Mouse (Mus musculus): ENCODE data around the gene Wdr45.

DNA sequence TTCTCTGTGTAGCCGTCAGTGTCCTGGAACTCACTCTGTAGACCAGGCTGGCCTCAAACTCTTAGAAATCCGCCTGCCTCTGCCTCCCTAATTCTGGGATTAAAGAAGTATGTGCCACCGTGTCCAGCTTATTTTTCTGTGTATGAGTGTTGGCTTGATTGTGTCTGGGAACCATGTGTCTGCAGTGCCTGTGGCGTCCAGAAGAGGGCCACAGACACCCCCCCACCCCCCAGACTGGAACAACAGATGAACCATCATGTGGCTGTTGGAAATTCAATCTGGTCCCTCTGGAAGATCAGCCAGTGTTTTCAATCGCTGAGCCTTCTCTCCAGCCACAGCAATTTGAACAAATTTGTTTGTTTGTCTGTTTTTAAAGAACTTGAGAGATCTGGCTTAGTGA is 29.3 kb downstream of the Wdr45 start:
- TF ChIP-seq CTCF (conservative IDR thresholded peaks at IDR 0.05; ENCODE audit: low read length) (peak; percentile 44), NANOG (IDR thresholded peaks at IDR 0.05; ENCODE audit: borderline replicate concordance, low read length) (no peak)
